Mouse (Mus musculus): Measurements from ENCODE around the gene Oxnad1. TPM values are rescaled to one million over a fixed set of nuclear protein-coding genes. Genes with fewer than 3 reads are reported as not detected.
"Not testable (repeated sequence)": the region's sequence is repeated elsewhere in the genome, so short reads cannot be mapped to it uniquely, and the experiment has no call there.

Oxnad1 gene
- polyA plus RNA-seq, 1 experiment from 2014 or later: 22.5 TPM

GRCm38 (mm10) chr14:32093500-32094117 is 8.4 kb downstream of the Oxnad1 start:
- Histone ChIP-seq H3K9me3 (no peaks in the 10 kb centered on the region), H3K27ac (no peak overlapping the region), H3K4me3 (no peak overlapping the region), H3K27me3 (ENCODE audit: poor library complexity, severe bottlenecking) (no peaks in the 10 kb centered on the region), H3K4me1 (peaks cover 8% of the 10 kb centered on the region; the same call in 1 of the 2 replicates), H3K36me3 (replicated peaks) (peaks cover 69% of the 10 kb centered on the region)
- 92% methylated on average over 11 of the region's 11 CpGs for WGBS
- no peak for DNase-seq (ENCODE audit: extremely low spot score, low spot score)

GRCm38 (mm10) chr14:32095646-32096045 is 10.5 kb downstream of the Oxnad1 start:
- Histone ChIP-seq H3K36me3 (replicated peaks) (peaks cover 90% of the 10 kb centered on the region), H3K27ac (no peak overlapping the region), H3K4me1 (peaks cover 8% of the 10 kb centered on the region; the same call in 1 of the 2 replicates), H3K9me3 (no peaks in the 10 kb centered on the region), H3K27me3 (ENCODE audit: poor library complexity, severe bottlenecking) (no peaks in the 10 kb centered on the region), H3K4me3 (no peak overlapping the region)
- 88% methylated on average over 5 of the region's 5 CpGs for WGBS
- no peak for DNase-seq (ENCODE audit: extremely low spot score, low spot score)

GRCm38 (mm10) chr14:32096740-32097139 is 11.6 kb downstream of the Oxnad1 start:
- Histone ChIP-seq H3K27me3 (ENCODE audit: poor library complexity, severe bottlenecking) (no peaks in the 10 kb centered on the region), H3K9me3 (no peaks in the 10 kb centered on the region), H3K36me3 (replicated peaks) (peaks cover 93% of the 10 kb centered on the region), H3K4me1 (peaks cover 4% of the 10 kb centered on the region; the same call in 1 of the 2 replicates), H3K4me3 (no peak overlapping the region), H3K27ac (no peak overlapping the region)
- no peak for DNase-seq (ENCODE audit: extremely low spot score, low spot score)
- WGBS: 90% methylated on average over 5 of the region's 5 CpGs

GRCm38 (mm10) chr14:32097691-32098090 is 12.5 kb downstream of the Oxnad1 start:
- no peaks in the 10 kb centered on the region for H3K9me3 ChIP-seq
- no peaks in the 10 kb centered on the region for H3K27me3 ChIP-seq (ENCODE audit: poor library complexity, severe bottlenecking)
- H3K36me3 ChIP-seq (replicated peaks): peaks cover 93% of the 10 kb centered on the region
- 96% methylated on average over 7 of the region's 7 CpGs for WGBS
- H3K4me1 ChIP-seq: no peaks in the 10 kb centered on the region
- no peak overlapping the region for H3K27ac ChIP-seq
- no peak for DNase-seq (ENCODE audit: extremely low spot score, low spot score)
- H3K4me3 ChIP-seq: no peak overlapping the region

GRCm38 (mm10) chr14:32098951-32099350 is 13.8 kb downstream of the Oxnad1 start:
- WGBS: 90% methylated on average over 3 of the region's 3 CpGs
- DNase-seq (ENCODE audit: extremely low spot score, low spot score): no peak
- H3K36me3 ChIP-seq (replicated peaks): peaks cover 91% of the 10 kb centered on the region

GRCm38 (mm10) chr14:32103556-32103955 is 18.4 kb downstream of the Oxnad1 start:
- DNase-seq (ENCODE audit: extremely low spot score, low spot score): no peak
- Histone ChIP-seq H3K36me3 (replicated peaks) (peaks cover 57% of the 10 kb centered on the region), H3K27me3 (ENCODE audit: poor library complexity, severe bottlenecking) (no peaks in the 10 kb centered on the region), H3K9me3 (no peaks in the 10 kb centered on the region), H3K4me1 (no peaks in the 10 kb centered on the region), H3K4me3 (no peak overlapping the region), H3K27ac (no peak overlapping the region)
- WGBS: 88% methylated on average over 4 of the region's 4 CpGs

More at GRCm38 (mm10) chr14:32098951-32099350, 13.8 kb downstream of the Oxnad1 start:
- H3K27ac ChIP-seq: no peak overlapping the region
- no peaks in the 10 kb centered on the region for H3K27me3 ChIP-seq (ENCODE audit: poor library complexity, severe bottlenecking)
- H3K4me1 ChIP-seq: no peaks in the 10 kb centered on the region
- no peaks in the 10 kb centered on the region for H3K9me3 ChIP-seq
- H3K4me3 ChIP-seq: no peak overlapping the region

- 72% methylated on average over 7 of the region's 7 CpGs for WGBS
- Histone ChIP-seq H3K36me3 (replicated peaks) (peaks cover 36% of the 10 kb centered on the region), H3K27ac (no peak overlapping the region), H3K27me3 (ENCODE audit: poor library complexity, severe bottlenecking) (no peaks in the 10 kb centered on the region), H3K9me3 (no peaks in the 10 kb centered on the region), H3K4me3 (no peak overlapping the region), H3K4me1 (no peaks in the 10 kb centered on the region)
- no peak for DNase-seq (ENCODE audit: extremely low spot score, low spot score)
Observed at GRCm38 (mm10) chr14:32105663-32106062, 20.5 kb downstream of the Oxnad1 start.

- DNase-seq (ENCODE audit: extremely low spot score, low spot score): no peak
- 91% methylated on average over 4 of the region's 4 CpGs for WGBS
Observed at GRCm38 (mm10) chr14:32106911-32107310, 21.7 kb downstream of the Oxnad1 start.

GRCm38 (mm10) chr14:32112124-32112523 is 26.9 kb downstream of the Oxnad1 start:
- H3K36me3 ChIP-seq (replicated peaks); H3K9me3 ChIP-seq; H3K4me3 ChIP-seq; H3K4me1 ChIP-seq; H3K27ac ChIP-seq; H3K27me3 ChIP-seq (ENCODE audit: poor library complexity, severe bottlenecking); DNase-seq (ENCODE audit: extremely low spot score, low spot score): not testable (repeated sequence)
- 94% methylated on average over 10 of the region's 10 CpGs for WGBS

More at GRCm38 (mm10) chr14:32106911-32107310, 21.7 kb downstream of the Oxnad1 start:
- Histone ChIP-seq H3K27ac (no peak overlapping the region), H3K27me3 (ENCODE audit: poor library complexity, severe bottlenecking) (no peaks in the 10 kb centered on the region), H3K9me3 (no peaks in the 10 kb centered on the region), H3K4me1 (no peaks in the 10 kb centered on the region), H3K4me3 (no peak overlapping the region), H3K36me3 (replicated peaks) (peaks cover 26% of the 10 kb centered on the region)

GRCm38 (mm10) chr14:32120940-32121919 is 36.1 kb downstream of the Oxnad1 start:
- 80% methylated on average over 11 of the region's 11 CpGs for WGBS
- Histone ChIP-seq H3K27ac (no peak overlapping the region), H3K27me3 (ENCODE audit: poor library complexity, severe bottlenecking) (no peaks in the 10 kb centered on the region), H3K9me3 (no peaks in the 10 kb centered on the region), H3K36me3 (replicated peaks) (no peaks in the 10 kb centered on the region), H3K4me3 (no peak overlapping the region), H3K4me1 (no peaks in the 10 kb centered on the region)
- no peak for DNase-seq (ENCODE audit: extremely low spot score, low spot score)

GRCm38 (mm10) chr14:32121920-32122315 is 36.7 kb downstream of the Oxnad1 start:
- 53% methylated on average over 2 of the region's 2 CpGs for WGBS

GRCm38 (mm10) chr14:32124261-32124660 is 39.1 kb downstream of the Oxnad1 start:
- Histone ChIP-seq H3K27ac (no peak overlapping the region), H3K4me3 (no peak overlapping the region), H3K4me1 (no peaks in the 10 kb centered on the region), H3K9me3 (no peaks in the 10 kb centered on the region), H3K36me3 (replicated peaks) (no peaks in the 10 kb centered on the region), H3K27me3 (ENCODE audit: poor library complexity, severe bottlenecking) (no peaks in the 10 kb centered on the region)
- 60% methylated on average over 3 of the region's 3 CpGs for WGBS
- no peak for DNase-seq (ENCODE audit: extremely low spot score, low spot score)

More at GRCm38 (mm10) chr14:32121920-32122315, 36.7 kb downstream of the Oxnad1 start:
- DNase-seq (ENCODE audit: extremely low spot score, low spot score): no peak
- H3K9me3 ChIP-seq: no peaks in the 10 kb centered on the region
- H3K27ac ChIP-seq: no peak overlapping the region
- H3K4me1 ChIP-seq: no peaks in the 10 kb centered on the region
- H3K27me3 ChIP-seq (ENCODE audit: poor library complexity, severe bottlenecking): no peaks in the 10 kb centered on the region
- H3K36me3 ChIP-seq (replicated peaks): no peaks in the 10 kb centered on the region
- H3K4me3 ChIP-seq: no peak overlapping the region

- not testable (repeated sequence) for H3K4me3 ChIP-seq; H3K4me1 ChIP-seq; H3K27me3 ChIP-seq (ENCODE audit: poor library complexity, severe bottlenecking); H3K9me3 ChIP-seq; H3K36me3 ChIP-seq (replicated peaks); DNase-seq (ENCODE audit: extremely low spot score, low spot score); H3K27ac ChIP-seq
- 81% methylated on average over 5 of the region's 5 CpGs for WGBS
Observed at GRCm38 (mm10) chr14:32125256-32125655, 40.1 kb downstream of the Oxnad1 start.
